Mouse (Mus musculus) kidney, adult 2 months (tissue): Measurements from ENCODE around the gene Gm3488.
"Not testable (repeated sequence)": the region's sequence is repeated elsewhere in the genome, so short reads cannot be mapped to it uniquely, and the experiment has no call there.

Experiments
- CTCF ChIP-seq: fragments of 200-500 bp; conservative IDR thresholded peaks from 2 replicates; pipeline ENCODE4 v1.5.1; 2011; ENCODE audit warnings: low read depth, mild to moderate bottlenecking, control low read depth, low read length, moderate library complexity, mixed read lengths; ENCODE audit not compliant: insufficient read depth, insufficient read length
- POLR2A ChIP-seq: fragments of 200-500 bp; IDR thresholded peaks from one replicate; pipeline ENCODE4 v1.6.1; 2011; ENCODE audit warnings: low read depth, low read length, control low read depth

DNA sequence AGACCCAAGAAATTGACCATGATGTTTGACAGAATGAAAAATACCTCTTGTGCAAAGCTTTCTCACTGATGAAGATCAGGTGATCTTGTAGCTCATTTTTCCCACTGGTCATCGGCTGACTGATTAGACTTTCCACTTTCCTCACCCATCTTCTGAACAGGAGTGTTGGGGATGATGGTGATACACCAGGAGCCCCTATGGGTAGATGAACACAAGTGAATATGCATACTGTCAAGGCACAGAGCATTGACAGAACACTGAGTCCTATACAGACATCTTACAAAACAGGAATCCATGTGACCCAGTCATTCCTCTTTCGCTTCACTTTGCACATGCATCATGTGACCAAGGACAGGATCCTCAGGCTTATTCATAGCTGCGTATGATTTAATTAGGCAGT lies 46.1 kb upstream of the Gm3488 start, which contains the start of gene Gm3194:
- TF ChIP-seq CTCF, POLR2A: not testable (repeated sequence)
